Mouse (Mus musculus): ENCODE results near the gene Icam5. TPM values are rescaled to one million over a fixed set of nuclear protein-coding genes. Genes with fewer than 3 reads are reported as not detected.
"Not testable (repeated sequence)": the region's sequence is repeated elsewhere in the genome, so short reads cannot be mapped to it uniquely, and the experiment has no call there.

Gene Icam5
- total RNA-seq (2022): 100 to 1,000 TPM; 194 to 206 (median 202) TPM

DNA sequence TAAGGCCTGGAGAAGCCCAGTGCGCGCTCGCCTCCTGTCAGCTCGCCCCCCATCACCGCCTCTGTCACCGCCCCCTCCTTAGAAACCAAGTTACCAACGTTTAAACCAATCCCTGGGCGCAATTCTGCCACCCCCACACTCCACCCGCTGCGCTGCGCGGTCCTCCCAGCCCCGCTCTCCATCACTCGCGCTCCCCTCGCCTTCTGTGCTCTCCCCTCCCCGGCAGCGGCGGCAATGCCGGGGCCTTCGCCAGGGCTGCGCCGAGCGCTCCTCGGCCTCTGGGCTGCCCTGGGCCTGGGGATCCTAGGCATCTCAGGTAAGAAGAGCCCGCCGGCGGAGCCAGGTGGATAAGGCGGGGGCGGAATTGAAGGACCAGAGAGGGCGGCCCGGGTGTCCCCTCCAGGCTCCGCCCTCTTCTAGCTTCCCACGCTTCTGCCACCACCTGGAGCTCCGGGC is at the start of gene Icam5:
Gene Icam5 (plus strand): TSS at position 178 of the 456 bp plus-strand sequence.
- peak in 1 of 2 experiments; percentile 87 for DNase-seq (ENCODE audit: low spot score in 2 of 2)

DNA sequence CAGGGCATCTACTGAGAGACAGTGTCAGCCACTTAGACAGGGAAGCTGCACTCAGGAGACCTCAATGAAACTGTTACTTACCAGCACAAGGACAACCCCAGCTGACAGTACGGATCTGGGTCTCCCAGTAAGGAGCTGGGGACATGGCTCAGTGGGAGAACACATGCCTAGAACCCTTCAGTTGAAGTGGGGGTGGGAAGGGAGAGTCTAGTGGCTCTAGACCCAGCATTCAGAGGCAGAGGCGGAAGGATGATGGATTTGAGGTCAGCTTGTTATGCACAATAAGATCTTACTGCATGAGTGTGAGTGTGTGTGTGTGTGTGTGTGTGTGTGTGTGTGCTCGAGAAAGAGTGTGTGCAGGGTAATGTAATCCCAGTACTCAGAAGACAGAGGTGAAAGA is 49.7 kb upstream of the Icam5 start:
- DNase-seq (ENCODE audit: low spot score in 2 of 2): no peak

DNA sequence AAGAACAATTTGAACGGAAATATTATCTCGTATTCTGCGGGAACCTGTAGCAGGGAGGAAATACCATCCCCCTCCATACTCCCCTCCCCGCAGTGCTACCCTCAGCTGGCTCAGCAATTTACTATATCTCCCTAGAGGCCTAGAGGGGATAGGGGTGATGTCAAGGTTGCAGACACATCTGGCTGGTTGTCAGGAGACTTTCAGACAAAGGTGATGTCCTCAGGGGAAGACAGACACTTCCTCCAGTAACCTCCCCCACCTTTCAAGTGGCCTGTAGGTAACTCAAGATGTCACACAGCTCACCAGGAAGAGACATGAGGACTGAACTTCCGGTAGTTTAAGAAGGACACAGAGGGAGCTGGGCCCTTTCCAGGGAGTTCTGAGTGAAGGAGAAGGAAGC is 48.7 kb upstream of the Icam5 start:
- DNase-seq (ENCODE audit: low spot score in 2 of 2): no peak

DNA sequence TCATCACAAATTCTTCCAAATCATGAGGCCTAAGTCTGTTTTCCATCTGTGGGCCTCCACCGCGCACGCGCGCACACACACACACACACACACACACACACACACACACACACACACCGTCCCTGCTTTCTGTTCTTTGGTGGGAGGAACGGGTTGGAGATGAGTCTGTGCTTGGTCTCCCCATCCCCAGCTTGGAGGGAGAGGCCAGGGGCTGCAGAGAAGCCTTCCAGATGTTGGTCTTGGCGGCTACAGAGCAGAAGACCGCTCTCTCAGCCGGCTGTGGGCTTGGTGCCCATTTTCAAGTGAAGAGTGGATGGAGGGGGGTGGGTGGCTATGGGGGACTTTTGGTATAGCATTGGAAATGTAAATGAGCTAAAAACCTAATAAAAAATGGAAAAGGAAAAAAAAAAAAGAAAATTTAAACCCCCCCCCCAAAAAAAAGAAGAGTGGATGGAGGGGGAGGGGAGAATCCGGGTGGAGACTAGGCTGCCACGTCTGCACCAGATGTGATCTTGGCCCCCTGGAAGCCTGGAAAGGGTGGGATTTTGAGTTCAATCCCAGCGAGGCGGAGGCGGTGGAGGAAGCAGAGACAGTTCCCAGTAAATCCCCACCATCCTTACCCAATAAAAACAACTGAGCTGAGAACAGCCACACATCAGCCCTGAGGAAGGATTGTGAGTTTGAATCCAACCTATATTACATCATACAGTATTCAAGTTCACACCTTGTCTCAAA is 44.8 kb upstream of the Icam5 start:
- no peak for DNase-seq (ENCODE audit: low spot score in 2 of 2)

DNA sequence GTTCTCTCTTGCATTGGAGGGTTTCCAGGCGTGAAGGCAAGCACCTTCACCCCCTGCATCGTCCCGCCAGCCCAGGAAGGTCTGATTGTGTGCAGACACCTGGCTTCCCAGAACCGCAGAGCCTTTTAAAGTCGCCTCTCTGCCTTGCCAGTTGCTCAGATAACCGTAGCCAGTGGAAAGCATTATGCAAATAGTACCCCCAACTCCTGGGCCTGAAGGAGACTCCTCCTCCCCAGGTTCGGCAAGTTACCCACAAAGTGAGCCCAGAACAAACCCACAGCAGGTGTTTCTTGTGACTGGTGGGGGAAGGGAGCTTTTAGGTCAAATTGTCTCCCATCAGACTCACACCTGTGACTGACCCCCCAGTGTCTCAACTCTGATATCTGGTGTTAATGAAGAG is 43.9 kb upstream of the Icam5 start:
- no peak for DNase-seq (ENCODE audit: low spot score in 2 of 2)

DNA sequence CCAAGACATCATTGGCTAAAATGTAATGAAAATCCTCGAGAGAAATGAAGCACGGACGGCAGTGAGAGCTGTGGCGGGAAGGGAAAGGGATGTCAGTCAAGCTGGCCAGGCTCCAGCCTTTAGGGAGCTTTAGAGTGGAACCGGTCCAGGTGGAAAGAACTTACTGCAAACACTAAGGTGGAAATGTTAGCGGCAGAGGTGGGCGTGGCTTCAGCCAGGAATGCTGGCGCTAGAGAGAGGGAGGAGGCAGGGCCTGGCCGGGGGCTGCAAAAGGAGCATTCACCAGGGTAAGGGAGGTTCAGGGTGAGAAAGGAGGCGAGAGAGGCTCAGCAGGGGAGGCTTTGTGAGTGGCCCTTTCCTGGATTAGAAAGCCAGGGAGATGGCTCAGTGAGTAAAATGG is 41.0 kb upstream of the Icam5 start:
- DNase-seq (ENCODE audit: low spot score in 2 of 2): no peak

DNA sequence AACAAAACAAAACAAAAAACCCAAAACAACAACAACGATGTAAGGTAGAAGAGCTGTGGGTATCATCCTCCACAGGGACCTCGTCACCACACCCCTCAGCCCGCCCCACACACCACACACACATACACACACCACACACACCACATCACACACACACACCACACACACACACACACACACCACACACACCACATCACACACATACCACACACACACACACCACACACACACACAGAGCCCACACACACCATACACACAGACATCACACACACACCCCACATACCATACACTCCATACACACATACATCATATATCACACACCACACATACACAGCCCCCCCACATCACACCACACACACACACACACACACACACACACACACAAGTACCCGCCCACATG is 40.3 kb upstream of the Icam5 start:
- no peak for DNase-seq (ENCODE audit: low spot score in 2 of 2)

DNA sequence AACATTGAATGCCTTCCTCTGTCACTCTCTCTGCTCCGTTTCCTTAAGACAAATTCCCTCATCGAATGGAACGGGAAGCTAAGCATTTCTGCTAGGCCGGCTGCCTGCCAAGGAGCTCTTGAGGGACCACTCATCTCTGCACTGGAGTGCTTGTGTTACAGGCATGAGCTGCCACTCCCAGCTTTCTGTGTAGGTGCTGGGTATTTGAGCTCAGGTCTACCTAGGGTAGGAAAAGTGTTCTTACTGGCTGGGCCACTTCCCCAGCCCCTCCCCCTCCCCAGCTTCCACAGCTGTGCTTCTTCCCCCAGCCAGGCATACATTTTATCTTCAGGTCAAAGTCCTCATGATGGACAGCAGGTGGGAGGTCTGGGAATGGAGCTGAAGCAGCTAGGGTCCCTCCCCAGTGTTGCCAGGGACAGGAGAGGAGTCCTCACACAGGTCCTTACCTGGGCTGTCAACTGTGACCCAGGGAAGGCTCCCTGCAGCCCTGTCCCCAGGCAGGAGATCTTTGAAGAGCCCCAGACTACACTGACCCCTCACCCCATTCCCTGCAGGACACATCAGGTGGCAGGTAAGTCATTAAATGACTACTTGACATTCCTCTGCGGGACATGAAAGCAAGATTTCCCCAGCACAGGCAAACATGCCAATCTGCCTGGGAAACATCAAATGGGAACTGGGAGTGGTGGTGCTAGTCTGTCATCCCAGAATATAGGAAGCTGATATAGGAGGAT is 38.5 kb upstream of the Icam5 start:
- DNase-seq (ENCODE audit: low spot score in 2 of 2): no peak

DNA sequence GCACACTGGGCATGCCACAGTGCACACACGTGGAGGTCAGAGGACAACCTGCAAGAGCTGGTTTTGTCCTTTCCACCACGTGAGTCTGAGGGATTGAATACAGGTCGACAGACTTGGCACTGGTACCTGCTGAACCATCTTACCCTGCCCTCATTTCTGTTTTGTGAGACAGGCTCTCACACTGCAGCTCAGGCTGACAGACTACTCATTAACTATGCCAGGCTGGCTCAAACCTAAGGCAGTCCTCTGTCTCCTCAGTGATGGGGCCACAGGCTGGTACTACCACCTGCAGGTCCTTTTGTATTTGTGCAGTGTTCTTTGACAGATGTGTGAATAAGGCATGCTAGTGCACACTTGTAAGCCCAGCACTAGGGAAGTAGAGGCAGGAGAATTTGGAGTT is 36.8 kb upstream of the Icam5 start:
- no peak for DNase-seq (ENCODE audit: low spot score in 2 of 2)

DNA sequence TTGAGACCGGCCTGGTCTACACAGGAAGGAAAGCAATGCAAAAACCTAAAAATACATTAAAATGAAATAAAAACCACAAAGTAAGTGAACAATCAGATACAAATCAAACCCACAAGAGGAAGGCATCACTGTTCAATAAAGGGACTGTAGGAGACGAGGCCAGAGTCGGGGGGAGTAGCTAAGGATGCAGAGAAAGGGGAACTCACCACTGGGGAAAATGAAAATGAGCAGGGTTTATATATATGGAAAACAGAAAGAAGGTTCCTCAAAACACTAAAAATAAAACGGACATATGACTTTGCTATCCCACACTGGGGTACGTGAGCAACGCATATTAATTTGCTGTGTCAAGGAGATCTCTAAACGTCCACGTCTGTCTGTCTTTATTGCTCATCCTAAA is 34.8 kb upstream of the Icam5 start:
- no peak for DNase-seq (ENCODE audit: low spot score in 2 of 2)

DNA sequence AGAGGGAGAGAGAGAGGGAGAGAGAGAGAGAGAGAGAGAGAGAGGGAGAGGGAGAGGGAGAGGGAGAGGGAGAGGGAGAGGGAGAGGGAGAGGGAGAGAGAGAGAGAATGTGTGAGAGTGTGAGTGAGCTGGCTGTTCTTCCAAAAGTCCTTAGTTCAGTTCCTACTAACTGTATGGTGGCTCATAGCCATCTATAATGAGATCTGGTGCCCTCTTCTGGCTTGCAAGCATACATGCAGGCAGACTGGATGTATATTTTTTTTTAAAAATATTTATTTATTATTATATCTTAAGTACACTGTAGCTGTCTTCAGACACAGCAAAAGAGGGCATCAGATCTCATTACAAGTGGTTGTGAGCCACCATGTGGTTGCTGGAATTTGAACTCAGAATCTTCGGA is 33.5 kb upstream of the Icam5 start:
- not testable (repeated sequence) for DNase-seq (ENCODE audit: low spot score in 2 of 2)

DNA sequence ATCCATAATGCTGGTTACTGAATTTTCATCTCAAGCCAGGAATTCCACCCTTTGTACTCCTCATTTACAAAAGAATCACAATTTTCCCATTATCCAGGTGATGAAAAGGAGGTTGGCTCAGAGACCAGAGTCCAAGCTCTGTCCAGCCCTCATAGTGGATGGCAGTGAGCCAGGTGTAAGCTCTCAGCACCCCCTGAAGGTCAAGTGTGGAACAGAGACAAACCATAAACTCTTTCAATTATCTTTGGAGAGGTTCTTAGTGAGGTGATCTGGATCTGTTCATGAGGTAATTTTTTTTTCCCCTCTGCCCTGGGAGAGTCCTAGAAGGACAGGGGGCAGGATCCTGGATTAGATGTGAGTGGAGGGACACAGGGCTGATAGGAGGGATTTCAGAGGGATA is 31.1 kb upstream of the Icam5 start:
- DNase-seq (ENCODE audit: low spot score in 2 of 2): no peak

DNA sequence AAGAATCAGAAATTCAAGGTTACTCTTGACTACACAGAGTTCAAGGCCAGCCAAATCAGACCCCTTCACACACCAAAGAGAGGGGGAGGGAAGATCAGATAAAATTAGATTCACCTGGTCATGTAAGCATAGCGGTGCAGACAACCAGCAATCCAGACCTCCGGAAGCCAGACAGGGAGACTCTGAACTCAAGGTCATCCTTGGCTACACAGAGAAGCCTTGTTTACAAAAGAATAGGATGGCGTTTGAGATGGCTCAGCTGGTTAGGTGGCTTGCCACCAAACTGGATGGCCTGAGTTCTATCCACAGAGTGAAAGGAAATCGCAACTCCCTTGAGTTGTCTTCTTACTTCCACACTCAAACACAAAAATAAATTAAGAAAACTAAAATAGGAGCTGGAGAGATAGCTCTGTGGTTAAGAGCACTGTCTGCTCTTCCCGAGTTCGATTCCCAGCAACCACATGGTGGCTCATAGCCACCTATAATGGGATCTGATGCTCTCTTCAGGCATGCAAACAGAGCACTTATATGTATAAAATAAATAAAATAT is 30.1 kb upstream of the Icam5 start:
- DNase-seq (ENCODE audit: low spot score in 2 of 2): no peak

DNA sequence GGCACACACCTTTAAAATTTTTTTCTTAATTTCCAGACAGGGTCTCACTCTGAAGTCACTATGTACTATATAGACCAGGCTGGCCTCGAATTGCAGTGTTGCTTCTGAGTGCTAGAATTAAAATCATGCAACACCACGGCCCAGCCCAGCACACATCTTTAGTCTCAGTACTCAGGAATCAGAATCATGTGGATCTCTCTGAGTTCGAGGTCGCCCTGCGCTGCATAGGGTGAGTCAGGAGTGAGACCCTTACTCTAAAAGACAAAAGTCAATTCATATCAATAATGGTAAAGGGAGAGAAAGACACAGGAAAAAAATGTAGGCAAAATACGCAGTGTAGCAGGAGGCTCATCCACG is 29.6 kb upstream of the Icam5 start:
- DNase-seq (ENCODE audit: low spot score in 2 of 2): no peak

DNA sequence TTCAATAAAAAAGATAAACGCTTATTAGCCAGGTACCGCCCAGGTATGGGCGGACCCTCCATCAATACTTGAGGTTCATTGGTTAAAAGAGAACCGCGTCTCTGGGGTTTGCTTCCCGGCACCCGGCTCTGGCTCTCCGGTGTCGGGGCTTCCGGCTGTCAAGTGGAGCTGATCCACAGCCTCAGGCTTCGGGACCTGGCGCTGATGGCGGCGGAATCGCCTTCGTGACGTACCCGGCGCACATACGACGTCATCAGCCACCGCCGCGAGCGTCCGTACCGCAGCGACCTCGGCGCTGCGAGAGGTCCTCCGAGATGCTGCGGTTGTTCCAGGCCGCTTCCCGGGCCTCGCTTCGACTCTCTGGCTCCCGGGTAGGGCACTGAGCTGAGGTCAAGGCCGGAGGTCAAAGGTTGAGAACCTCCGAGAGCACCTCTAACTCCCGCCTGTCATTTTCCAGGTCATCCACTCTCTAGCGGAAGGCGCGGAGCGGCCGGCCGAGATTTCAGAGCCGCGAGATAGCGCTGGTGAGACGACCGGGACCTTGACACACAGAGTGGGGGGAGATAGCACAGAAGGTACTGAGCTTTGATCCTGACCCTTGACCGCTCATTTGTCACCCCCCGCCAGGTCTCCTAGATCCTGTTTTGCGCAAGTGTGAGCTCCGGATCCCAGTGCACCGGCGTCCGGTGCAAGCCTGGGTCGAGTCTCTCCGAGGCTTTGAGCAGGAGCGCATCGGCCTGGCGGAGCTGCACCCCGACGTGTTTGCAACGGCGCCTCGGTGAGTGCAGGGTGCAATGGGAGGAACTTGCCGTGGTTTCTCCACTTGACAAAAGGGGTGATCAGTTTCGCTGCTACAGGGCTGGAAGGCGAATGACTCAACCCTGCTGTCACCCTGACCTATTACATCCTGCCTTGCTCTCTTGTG is 29.0 kb upstream of the Icam5 start, which contains the start of gene Mrpl4:
Gene Mrpl4 (plus strand): TSS at position 112 of the 925 bp plus-strand sequence.
- peak; percentile 87 to 92 for DNase-seq (ENCODE audit: low spot score in 2 of 2)

DNA sequence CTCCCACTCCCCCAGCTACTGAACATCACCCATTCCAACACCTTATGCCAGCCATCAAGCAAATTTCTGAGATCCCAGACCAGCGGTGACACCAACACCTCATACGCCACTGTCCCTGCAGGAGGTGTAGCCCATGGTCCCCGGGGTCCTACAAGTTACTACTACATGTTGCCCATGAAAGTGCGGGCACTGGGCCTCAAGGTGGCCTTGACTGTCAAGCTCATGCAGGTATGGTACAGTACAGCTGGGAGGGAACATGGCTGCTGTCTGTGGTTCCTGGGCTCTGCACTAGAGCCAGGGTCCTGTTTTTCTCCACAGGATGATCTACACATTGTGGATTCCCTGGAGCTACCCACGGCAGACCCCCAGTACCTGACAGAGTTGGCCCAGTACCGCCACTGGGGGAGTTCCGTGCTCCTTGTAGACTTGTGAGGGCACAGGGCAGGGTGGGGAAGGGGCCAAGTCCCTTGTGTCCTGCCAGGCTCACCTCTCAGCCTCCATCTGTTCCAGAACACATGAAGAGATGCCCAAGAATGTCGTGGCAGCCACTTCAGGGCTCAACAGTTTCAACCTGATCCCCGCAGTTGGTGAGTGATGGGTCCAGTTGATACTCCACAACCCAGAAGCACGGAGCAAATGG is 24.4 kb upstream of the Icam5 start:
- no peak for DNase-seq (ENCODE audit: low spot score in 2 of 2)

DNA sequence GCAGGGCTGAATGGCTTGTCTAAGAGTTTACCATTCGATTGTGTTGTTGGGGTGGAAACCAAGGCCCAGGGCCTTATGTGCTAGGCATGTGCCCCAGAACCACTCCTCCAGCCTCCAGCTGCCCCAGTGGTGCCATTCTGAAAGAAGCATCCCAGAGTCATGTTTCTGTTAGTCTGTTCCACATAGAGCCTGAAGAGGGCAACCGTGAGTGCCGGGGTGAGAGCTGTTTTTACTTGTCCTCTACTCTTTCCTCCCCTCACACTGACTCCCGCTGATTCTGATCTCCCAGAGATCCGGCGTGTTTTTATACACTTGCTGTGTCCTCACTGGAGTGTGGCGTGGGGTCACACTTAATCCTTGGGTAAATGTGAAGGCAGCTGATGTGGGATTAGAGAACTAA is 23.9 kb upstream of the Icam5 start:
- DNase-seq (ENCODE audit: low spot score in 2 of 2): no peak

DNA sequence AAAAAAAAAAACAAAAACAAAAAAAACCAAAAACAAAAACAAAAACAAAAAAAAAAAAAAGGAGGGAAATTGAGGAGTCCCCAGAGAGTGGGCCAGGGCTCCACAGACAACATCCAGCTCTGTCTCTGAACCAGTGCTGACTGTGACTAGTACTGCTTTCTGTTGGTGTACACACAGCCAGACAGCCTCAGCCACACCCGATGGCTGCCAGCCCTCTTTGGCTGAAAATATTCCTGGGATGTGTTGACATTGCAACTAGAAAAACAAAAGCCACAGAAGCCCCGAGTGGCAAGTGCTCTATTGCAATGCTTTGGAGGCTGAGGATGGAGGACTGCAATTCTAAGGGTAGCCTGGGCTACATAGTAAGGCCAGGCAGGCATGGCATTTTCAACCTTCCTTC is 21.5 kb upstream of the Icam5 start:
- DNase-seq (ENCODE audit: low spot score in 2 of 2): no peak

DNA sequence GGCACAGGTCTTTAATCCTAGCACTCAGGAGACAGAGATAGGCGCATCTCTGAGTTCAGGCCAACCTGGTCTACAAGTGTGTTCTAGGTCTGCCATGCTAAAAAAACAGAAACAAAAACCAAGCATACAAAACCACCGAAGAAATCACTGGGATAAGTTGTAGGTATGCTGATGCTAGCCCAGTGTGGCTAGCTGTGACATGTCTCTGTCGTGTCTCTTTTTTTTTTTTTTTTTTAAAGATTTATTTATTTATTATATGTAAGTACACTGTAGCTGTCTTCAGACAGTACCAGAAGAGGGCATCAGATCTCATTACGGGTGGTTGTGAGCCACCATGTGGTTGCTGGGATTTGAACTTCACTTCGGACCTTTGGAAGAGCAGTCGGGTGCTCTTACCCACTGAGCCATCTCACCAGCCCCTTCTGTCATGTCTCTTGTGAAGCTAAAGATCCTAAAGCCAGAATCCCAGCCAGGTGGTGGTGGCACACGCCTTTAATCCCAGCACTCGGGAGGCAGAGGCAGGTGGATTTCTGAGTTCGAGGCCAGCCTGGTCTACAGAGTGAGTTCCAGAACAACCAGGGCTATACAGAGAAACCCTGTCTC is 20.8 kb upstream of the Icam5 start:
- not testable (repeated sequence) for DNase-seq (ENCODE audit: low spot score in 2 of 2)

DNA sequence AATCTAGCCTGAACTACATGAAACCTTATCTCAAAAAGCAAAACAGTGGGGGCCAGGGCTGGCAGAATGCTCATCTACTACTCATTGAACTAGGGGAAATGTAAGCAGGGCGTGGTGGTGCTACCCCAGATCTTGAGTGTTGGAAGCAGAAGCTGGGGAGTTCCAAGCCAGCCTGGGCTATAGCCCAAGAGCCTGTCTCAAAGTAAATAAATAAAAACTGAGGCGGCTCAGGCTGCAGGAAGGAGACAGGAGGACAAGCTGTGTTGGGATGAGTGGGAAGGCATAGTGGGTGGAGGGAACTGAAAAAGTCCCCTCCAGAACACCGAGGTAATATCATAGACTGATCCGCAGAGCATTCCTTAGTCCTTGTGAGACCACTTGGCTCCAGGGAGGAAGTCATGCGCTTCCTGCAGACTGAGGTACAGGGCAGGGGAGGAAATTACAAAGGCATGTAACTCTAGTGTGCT is 20.0 kb upstream of the Icam5 start:
- no peak for DNase-seq (ENCODE audit: low spot score in 2 of 2)

DNA sequence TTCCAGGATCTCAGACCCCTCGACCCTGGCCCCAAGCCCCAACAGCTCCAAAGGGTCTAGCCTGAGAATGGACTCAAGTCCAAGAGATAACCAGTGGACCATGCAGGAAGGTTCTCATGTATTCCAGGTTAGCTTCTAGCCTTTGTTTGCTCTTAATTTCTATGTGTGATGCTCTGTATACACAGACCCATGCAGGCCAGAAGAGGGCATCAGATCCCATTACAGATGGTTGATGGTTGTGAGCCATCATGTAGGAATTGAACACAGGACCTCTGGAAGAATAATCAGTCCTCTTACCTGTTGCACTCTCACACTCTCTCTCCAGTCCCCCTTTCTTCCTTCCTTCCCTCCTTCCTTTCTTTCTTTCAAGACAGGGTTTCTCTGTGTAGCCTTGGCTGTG is 19.5 kb upstream of the Icam5 start:
- DNase-seq (ENCODE audit: low spot score in 2 of 2): no peak

Data from left cerebral cortex, adult 8-10 months (tissue).